Mouse (Mus musculus) embryonic facial prominence, embryonic 15.5 days (tissue): ENCODE measurements around the gene Sh3bp5. TPM values are rescaled to one million over a fixed set of nuclear protein-coding genes. Genes with fewer than 3 reads are reported as not detected.

Source experiments
- ATAC-seq: fragments of 200-750 bp; cut with Nextera tagmentation; 2 replicates; pipeline ENCODE4 v1.8.0; 2017; ENCODE audit warnings: low read depth, moderate TSS enrichment; ENCODE audit not compliant: insufficient number of reproducible peaks, low FRiP score, low TSS enrichment
- H3K27ac ChIP-seq: fragments of 300-500 bp; sonication (generic); replicated peaks from 2 replicates; pipeline ENCODE4 v1.5.1; 2015; ENCODE audit warnings: mild to moderate bottlenecking, inconsistent platforms
- H3K27me3 ChIP-seq: fragments of 300-500 bp; sonication (generic); 2 replicates; pipeline ENCODE4 v1.6.1; 2015; ENCODE audit warnings: inconsistent platforms
- H3K36me3 ChIP-seq: fragments of 300-500 bp; sonication (generic); 2 replicates; pipeline ENCODE4 v1.6.1; 2015; ENCODE audit warnings: mild to moderate bottlenecking, inconsistent platforms
- H3K4me1 ChIP-seq: fragments of 300-500 bp; sonication (generic); 2 replicates; pipeline ENCODE4 v1.6.1; 2015; ENCODE audit warnings: inconsistent platforms
- H3K4me2 ChIP-seq: fragments of 300-500 bp; sonication (generic); replicated peaks from 2 replicates; pipeline ENCODE4 v1.6.1; 2015; ENCODE audit warnings: mild to moderate bottlenecking, inconsistent platforms
- H3K4me3 ChIP-seq: fragments of 300-500 bp; sonication (generic); replicated peaks from 2 replicates; pipeline ENCODE4 v1.5.1; 2015; ENCODE audit warnings: mild to moderate bottlenecking, inconsistent platforms
- H3K9ac ChIP-seq: fragments of 300-500 bp; sonication (generic); 2 replicates; pipeline ENCODE4 v1.6.1; 2015; ENCODE audit warnings: inconsistent platforms
- H3K9me3 ChIP-seq: fragments of 300-500 bp; sonication (generic); replicated peaks from 2 replicates; pipeline ENCODE4 v1.6.1; 2016; ENCODE audit warnings: inconsistent platforms
- WGBS: fragments of 180-500 bp; shearing (Covaris S2); methylation state at CpG from one replicate; pipeline ENCODE4 v1.1.7; 2015; 5-methylcytosine and 5-hydroxymethylcytosine counted together
- polyA plus RNA-seq: library from polyadenylated mRNA; unstranded; fragments of >200 nt; fragmentation: Nextera tagmentation; extraction: Ambion mirVana; gene quantifications from 2 replicates; pipeline ENCODE4 v1.2.1, GENCODE M21; 2015

Sh3bp5 gene
- polyA plus RNA-seq, 1 experiment from 2014 or later, result 29.1 TPM

GRCm38 (mm10) chr14:31399271-31399670 is 36.6 kb downstream of the Sh3bp5 start:
- WGBS, result 69% methylated on average over 3 of the region's 3 CpGs
- Histone ChIP-seq H3K4me3 (no peak overlapping the region), H3K27me3 (no peaks in the 10 kb centered on the region), H3K27ac (no peak overlapping the region), H3K36me3 (no peaks in the 10 kb centered on the region), H3K9me3 (no peaks in the 10 kb centered on the region), H3K4me2 (no peak overlapping the region), H3K9ac (no peak overlapping the region), H3K4me1 (peaks cover 12% of the 10 kb centered on the region; the same call in 1 of the 2 replicates)
- no peak for ATAC-seq

GRCm38 (mm10) chr14:31398819-31399218 is 37.1 kb downstream of the Sh3bp5 start:
- H3K27me3 ChIP-seq, result no peaks in the 10 kb centered on the region
- no peak for ATAC-seq
- no peak overlapping the region for H3K27ac ChIP-seq
- H3K9me3 ChIP-seq, result no peaks in the 10 kb centered on the region
- H3K9ac ChIP-seq, result no peak overlapping the region
- 79% methylated on average over 11 of the region's 11 CpGs for WGBS
- H3K4me1 ChIP-seq, result peaks cover 12% of the 10 kb centered on the region; the same call in 1 of the 2 replicates
- H3K4me2 ChIP-seq, result no peak overlapping the region
- no peaks in the 10 kb centered on the region for H3K36me3 ChIP-seq
- no peak overlapping the region for H3K4me3 ChIP-seq

- H3K27ac ChIP-seq, result no peak overlapping the region
- ATAC-seq, result no peak
- WGBS, result 82% methylated on average over 9 of the region's 9 CpGs
- no peaks in the 10 kb centered on the region for H3K36me3 ChIP-seq
- no peak overlapping the region for H3K4me3 ChIP-seq
- H3K9me3 ChIP-seq, result no peaks in the 10 kb centered on the region
- H3K4me2 ChIP-seq, result no peak overlapping the region
- no peaks in the 10 kb centered on the region for H3K27me3 ChIP-seq
- peaks cover 12% of the 10 kb centered on the region; the same call in 1 of the 2 replicates for H3K4me1 ChIP-seq
- H3K9ac ChIP-seq, result no peak overlapping the region
Observed at GRCm38 (mm10) chr14:31397791-31398595, 37.9 kb downstream of the Sh3bp5 start.

GRCm38 (mm10) chr14:31397353-31397752 is 38.5 kb downstream of the Sh3bp5 start:
- Histone ChIP-seq H3K36me3 (no peaks in the 10 kb centered on the region), H3K4me1 (peaks cover 12% of the 10 kb centered on the region; the same call in 1 of the 2 replicates), H3K9ac (no peak overlapping the region), H3K27ac (no peak overlapping the region), H3K4me2 (no peak overlapping the region), H3K9me3 (no peaks in the 10 kb centered on the region), H3K27me3 (no peaks in the 10 kb centered on the region), H3K4me3 (no peak overlapping the region)
- WGBS, result 80% methylated on average over 12 of the region's 12 CpGs
- no peak for ATAC-seq

GRCm38 (mm10) chr14:31396428-31396827 is 39.5 kb downstream of the Sh3bp5 start:
- Histone ChIP-seq H3K27ac (no peak overlapping the region), H3K4me3 (no peak overlapping the region), H3K27me3 (no peaks in the 10 kb centered on the region), H3K36me3 (no peaks in the 10 kb centered on the region), H3K9me3 (no peaks in the 10 kb centered on the region), H3K9ac (no peak overlapping the region), H3K4me1 (peaks cover 8% of the 10 kb centered on the region; the same call in 1 of the 2 replicates), H3K4me2 (no peak overlapping the region)
- 92% methylated on average over 2 of the region's 2 CpGs for WGBS
- no peak for ATAC-seq

- H3K27ac ChIP-seq, result no peak overlapping the region
- no peak overlapping the region for H3K4me2 ChIP-seq
- H3K4me1 ChIP-seq, result peaks cover 2% of the 10 kb centered on the region; the same call in 1 of the 2 replicates
- ATAC-seq, result no peak
- no peaks in the 10 kb centered on the region for H3K27me3 ChIP-seq
- 83% methylated on average over 7 of the region's 7 CpGs for WGBS
- no peak overlapping the region for H3K4me3 ChIP-seq
- no peak overlapping the region for H3K9ac ChIP-seq
- H3K9me3 ChIP-seq, result no peaks in the 10 kb centered on the region
- no peaks in the 10 kb centered on the region for H3K36me3 ChIP-seq
Observed at GRCm38 (mm10) chr14:31395629-31396199, 40.2 kb downstream of the Sh3bp5 start.

- no peak overlapping the region for H3K4me2 ChIP-seq
- no peak overlapping the region for H3K4me3 ChIP-seq
- no peak overlapping the region for H3K27ac ChIP-seq
- WGBS, result 89% methylated on average over 9 of the region's 9 CpGs
- H3K27me3 ChIP-seq, result no peaks in the 10 kb centered on the region
- no peaks in the 10 kb centered on the region for H3K4me1 ChIP-seq
- no peaks in the 10 kb centered on the region for H3K9me3 ChIP-seq
- no peak overlapping the region for H3K9ac ChIP-seq
- ATAC-seq, result no peak
- H3K36me3 ChIP-seq, result no peaks in the 10 kb centered on the region
Observed at GRCm38 (mm10) chr14:31394822-31395532, 40.9 kb downstream of the Sh3bp5 start.

- no peak for ATAC-seq
- WGBS, result 79% methylated on average over 7 of the region's 7 CpGs
- Histone ChIP-seq H3K27me3 (no peaks in the 10 kb centered on the region), H3K27ac (no peak overlapping the region), H3K4me2 (no peak overlapping the region), H3K9ac (no peak overlapping the region), H3K9me3 (no peaks in the 10 kb centered on the region), H3K36me3 (no peaks in the 10 kb centered on the region), H3K4me1 (no peaks in the 10 kb centered on the region), H3K4me3 (no peak overlapping the region)
Observed at GRCm38 (mm10) chr14:31393936-31394630, 41.8 kb downstream of the Sh3bp5 start.

GRCm38 (mm10) chr14:31393546-31393890 is 42.4 kb downstream of the Sh3bp5 start:
- no peak for ATAC-seq
- Histone ChIP-seq H3K9ac (no peak overlapping the region), H3K4me1 (peaks cover 5% of the 10 kb centered on the region), H3K27ac (no peak overlapping the region), H3K4me3 (no peak overlapping the region), H3K27me3 (no peaks in the 10 kb centered on the region), H3K36me3 (no peaks in the 10 kb centered on the region), H3K4me2 (no peak overlapping the region), H3K9me3 (no peaks in the 10 kb centered on the region)
- WGBS, result 75% methylated on average over 3 of the region's 3 CpGs

GRCm38 (mm10) chr14:31392873-31393545 is 42.9 kb downstream of the Sh3bp5 start:
- Histone ChIP-seq H3K4me1 (peaks cover 10% of the 10 kb centered on the region), H3K4me3 (no peak overlapping the region), H3K9me3 (no peaks in the 10 kb centered on the region), H3K27ac (no peak overlapping the region), H3K4me2 (no peak overlapping the region), H3K9ac (no peak overlapping the region), H3K27me3 (no peaks in the 10 kb centered on the region), H3K36me3 (no peaks in the 10 kb centered on the region)
- WGBS, result 77% methylated on average over 8 of the region's 8 CpGs
- ATAC-seq, result no peak
